Mouse (Mus musculus) kidney, postnatal 4 days (tissue): ENCODE data around the gene Galnt10.

Experiments
- DNase-seq, 2 experiments: peaks; one replicate each; pipeline ENCODE4 v3.0.0; 2021; ENCODE audit warnings: mixed read lengths in 2 of 2

Gene Galnt10

DNA sequence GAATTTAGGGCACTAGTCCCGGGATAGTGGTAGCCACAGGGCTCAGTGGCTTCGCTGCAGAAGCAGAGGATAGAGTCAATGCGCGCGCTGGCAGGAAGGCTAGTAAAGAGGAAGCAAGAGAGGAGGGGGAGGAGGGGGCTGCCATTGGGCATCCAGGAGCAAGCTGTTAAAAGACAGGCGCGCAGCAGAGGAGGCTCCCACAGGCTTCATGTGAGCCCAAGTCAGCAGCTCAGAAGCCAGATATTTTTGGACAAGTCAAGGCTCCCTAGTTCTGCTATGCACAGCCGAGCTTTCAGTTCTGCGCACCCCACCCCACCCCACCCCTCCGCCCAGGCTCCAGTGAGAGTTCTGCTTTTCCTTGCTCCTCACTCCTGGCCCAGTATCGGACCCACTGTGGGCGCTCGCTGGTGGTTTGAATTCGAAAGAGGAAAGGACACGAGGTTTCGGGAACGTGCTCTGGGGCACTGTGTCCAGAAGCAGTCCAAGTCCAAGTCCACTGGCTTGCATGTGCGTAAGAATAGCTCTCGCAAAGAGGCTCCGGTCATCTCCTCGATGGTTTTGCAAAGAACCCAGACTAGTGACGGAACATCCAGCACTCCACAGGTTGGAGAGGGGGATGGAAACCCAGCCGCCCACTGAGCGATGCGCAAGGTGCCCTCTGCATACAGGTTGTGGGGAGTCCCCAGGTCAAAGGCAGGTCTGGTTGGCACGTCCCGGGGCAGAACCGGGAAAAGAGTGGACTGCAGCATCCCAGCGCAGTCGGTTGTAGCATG is 811 bp upstream of the Galnt10 start:
- peak; percentile 56 to 71 for DNase-seq

DNA sequence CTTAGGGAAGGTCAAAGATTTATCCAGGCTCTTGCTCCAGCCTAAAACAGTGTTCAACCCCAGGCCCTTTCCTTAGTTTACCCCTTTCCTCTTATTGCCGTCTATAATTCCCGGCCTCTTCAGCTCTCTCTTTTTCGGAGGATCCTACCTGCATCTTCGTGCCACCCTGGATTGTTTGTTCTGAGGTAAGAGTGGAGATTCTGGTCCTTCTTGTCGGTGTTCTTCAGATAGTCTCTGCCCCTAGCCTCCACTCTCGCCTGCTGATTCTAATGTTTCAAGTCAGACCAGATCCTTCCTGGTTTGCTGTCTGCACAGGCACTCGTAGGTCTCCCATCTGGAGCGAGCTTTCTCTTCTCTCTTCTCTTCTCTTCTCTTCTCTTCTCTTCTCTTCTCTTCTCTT is 605 bp downstream of the Galnt10 start:
- peak in 1 of 2 experiments; percentile 6 for DNase-seq

DNA sequence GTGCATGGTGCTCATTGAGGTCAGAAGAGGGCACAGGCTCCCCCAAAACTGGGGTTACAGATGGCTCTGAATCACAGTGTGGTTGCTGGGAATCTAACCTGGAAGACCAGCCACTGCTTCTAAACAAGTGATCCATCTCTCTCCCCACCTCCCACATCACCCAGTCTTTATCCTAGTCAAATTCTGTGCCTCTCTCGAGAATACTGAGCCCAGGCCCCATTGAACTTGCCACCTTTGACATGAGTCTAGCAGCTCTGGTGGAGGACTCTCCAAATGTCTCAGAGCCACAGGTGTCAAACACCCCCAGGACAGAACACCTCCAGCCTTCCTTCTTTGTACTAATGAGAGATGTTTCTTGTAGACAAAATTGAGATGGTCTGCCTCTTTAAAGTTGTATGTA is 1.2 kb downstream of the Galnt10 start:
- no peak for DNase-seq

DNA sequence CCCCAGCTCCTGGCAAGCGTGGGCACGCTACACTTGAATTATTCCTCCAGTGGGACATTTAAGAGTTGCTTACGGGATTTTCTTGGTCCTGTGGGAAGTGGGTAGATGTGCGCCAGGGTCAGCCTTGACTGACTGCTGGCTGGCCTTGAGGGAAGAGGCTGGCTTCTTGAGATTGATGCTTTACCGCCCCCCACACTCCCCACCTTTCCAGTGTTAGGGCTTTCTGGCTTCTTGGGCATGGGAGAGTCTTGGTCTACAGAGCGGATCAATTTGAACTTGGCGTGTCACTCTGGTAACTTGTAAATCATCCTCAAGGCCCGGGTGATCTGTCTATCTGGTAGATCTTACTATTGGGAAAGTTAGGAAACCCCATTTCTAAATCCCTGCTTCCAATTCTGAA is 1.7 kb downstream of the Galnt10 start:
- no peak for DNase-seq

DNA sequence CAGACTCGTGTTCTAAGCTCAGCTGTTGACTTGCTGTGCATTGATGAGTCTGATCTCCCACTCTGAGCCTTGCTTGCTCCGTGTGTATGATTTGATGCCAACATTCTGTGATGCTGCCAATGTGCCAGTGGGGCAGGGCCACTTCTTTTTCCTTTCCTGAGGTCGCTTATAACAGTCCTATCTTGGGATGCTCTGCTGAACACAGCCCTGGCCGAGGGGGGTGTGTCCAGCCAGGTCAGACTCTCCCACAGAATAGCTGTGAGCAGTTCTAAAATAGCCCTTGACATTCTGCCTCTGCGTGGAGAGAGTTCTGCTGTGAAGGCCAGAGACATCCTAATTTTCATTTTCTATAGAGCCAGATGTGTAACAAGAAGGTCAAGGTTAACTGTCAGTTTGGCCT is 2.2 kb downstream of the Galnt10 start:
- DNase-seq = peak in 1 of 2 experiments; percentile 51

DNA sequence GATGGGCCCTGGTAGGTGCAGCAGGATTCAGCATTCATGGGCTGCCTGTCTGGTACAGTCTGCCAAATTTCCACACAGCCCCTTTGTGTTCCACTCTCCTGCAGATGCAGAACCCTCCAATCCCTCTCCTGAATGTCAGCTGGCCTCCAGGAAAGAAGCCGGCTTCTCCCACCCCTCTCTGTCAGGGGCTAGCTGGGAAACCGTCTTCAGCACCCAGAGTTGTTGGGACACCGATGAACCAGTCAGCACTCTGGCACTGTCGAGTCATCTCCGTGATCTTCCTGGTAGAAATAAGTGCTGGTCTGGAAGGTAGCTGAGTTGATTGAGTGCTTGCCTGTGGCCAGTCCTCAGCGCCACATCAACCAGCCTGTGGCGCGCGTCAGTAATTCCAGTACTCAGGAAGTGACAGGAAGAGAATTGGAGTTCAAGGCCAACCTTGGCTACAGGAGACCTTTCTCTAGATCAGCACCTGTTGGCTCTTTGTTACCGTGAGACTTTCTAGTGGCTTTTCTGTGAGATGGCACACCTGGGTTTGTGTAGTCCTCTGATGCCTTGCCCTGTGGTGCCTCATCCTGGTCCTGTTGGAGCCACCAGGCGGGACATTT is 3.1 kb downstream of the Galnt10 start:
- DNase-seq = no peak

DNA sequence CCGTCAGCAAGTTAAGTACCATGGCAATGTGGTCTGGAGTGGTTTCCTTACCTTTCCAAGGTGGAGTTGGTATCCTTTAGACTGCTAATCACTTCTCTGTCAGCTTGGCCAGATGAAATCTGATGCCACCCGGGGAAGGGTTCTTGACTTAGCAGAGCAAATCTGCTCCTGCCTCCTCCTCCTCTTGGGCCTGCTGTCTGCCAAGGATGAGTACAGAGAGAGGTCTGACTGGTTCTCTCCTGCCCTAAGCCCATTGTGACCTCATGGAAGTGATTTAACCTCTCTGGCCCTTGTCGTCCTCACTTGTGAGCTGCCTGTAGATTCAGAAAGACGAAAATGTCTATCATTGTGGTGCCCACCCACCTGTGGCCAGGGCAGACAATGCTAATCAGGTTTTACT is 4.0 kb downstream of the Galnt10 start:
- no peak for DNase-seq

DNA sequence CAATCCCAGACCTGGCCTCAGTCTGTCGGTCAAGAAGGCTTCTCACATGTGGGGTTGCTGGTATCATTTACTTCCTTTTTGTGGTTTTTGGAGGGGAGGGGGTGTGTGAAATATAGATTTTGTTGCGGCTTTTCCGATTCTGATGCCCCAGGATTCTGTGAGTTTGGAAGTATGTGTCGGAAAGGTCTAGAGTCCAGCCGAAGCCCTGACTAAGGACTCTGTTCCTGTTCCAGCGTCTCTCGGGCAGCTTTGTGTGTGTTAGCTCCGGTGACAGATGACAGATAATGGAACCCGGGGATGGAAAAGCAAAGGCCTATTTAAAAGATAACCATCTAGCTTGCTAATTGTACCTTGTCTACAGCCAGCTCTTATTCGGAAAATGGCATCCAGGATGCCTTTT is 4.4 kb downstream of the Galnt10 start:
- DNase-seq = no peak

DNA sequence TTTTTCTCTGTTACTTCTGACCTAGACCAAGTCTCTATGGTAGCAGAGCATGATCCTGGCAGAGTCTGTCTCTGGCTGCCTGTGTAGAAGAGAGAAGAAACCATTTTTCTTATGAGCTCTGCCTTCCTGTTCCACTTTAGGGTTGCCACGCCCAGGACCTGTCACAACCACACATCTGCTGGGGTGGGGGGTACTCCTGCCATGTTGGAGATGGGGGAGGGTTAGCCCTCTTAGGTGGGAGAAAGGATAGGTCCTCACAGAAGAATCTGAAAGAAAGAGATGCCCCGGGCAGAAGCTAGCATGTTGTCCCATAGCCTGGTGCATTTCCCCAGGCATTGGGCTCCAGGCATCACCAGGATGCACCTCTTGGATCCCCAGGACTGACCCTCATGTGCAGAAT is 5.6 kb downstream of the Galnt10 start:
- no peak for DNase-seq

DNA sequence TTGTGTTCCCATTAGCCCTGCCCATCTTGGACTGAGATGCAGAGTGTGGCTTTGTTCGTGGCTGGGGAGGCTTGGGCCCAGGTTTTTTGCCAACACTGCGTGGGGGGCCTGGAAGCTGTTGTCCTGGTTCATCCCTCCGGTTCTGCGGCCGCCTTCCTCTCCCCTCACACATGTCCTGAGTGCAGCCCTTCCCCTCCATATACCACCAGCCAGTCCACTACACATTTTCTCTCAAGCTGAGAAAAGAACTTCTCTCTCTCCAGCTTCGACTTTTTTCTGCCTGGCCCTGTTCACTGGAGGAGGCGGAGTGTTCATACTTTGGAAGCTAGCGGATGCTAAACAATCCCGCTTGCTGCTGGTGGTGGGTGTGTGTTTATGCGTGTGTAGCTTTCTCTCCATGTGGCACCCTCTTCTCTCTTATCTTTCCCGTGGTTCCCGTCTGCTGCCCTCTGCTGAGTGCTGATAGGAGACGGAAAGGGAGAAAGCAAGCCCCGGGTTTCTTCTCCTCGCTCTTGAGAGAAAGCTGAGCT is 6.1 kb downstream of the Galnt10 start:
- peak; percentile 35 to 47 for DNase-seq

DNA sequence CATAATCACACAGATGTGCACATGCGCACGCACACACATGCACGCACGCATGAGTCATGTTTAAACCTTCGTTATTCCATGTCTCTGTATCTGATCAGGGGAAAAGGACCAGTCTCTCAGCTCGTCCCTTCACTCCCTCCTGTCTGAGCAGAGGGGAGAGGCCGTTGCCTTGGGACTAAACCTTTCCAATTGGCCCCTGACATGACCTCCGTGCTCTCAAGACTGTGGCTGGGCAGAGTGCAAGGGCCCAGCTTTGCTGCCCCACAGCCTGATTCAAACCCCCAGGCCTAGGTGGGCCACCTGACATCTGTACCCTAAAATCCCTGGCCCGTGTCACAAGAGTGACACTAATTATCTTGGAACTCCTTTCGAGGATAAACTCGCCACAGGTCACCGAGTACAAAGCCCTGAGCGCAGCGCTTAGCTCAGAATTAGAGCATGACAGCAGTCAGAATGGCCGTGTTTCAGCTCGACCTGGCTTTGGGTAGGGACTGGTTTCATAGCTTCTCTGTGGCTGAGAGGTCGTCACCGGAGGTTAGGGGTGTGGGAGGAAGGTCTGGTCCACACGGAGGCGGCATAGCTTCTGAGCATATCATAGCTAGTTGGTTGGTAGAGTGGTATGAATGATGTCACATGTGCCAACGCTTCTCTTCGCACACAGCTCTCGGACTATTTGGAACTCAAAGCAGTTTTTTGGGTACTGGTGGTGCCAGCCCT is 7.1 kb downstream of the Galnt10 start:
- DNase-seq = no peak

DNA sequence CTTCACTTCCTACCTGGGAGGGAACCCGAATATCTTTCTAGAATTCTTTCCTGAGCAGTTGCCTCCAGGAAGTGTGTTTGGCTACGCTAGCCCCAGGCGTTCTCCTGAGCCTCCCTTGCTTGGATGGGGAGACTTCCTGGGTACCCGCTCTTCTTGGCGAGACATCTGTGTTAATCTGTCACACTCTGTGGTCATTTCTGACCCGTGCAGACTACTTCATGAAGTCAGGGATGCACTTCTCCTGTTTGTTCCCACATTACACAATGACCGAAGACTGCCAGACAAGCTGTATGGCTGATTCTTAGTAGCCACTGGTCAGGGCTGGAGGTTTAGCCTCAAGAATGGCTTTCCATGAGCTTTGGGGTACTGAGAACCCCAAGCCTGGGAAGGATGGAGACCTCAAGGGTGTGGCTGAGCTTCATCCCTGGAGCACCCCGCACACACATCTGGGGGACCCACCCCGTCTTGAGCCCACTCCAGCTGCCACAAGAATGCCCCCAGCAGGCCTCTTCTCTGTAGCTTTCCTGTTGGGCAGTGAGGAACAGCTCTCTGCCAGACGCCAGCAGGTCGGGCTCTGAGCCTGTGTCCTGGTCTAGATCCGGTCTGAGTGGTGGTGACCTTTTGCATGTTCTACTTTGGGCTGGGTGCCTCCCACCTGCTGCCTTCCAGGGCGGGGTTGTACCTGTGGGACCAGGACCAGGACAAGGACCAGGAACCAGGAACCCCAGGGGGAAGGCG is 7.8 kb downstream of the Galnt10 start:
- no peak for DNase-seq

DNA sequence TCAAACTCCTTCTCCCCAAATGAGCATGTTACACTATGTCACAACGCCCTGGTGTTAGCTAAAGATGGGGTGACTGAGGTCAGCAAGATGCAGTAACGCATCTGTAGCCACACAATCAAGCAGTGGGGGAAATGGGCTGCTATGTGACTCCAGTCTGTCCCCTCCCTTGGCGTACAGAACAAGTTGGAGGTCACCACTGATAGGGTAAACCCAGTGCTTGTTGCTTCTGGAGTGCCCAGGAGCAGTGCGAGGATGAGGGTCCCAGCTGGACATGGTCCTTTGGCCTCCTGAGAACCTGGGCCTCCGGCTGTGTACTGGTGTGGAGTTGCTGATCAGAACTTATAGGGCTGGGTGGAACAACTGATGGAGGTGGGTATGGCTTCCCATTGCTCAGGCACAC is 8.6 kb downstream of the Galnt10 start:
- DNase-seq = no peak

DNA sequence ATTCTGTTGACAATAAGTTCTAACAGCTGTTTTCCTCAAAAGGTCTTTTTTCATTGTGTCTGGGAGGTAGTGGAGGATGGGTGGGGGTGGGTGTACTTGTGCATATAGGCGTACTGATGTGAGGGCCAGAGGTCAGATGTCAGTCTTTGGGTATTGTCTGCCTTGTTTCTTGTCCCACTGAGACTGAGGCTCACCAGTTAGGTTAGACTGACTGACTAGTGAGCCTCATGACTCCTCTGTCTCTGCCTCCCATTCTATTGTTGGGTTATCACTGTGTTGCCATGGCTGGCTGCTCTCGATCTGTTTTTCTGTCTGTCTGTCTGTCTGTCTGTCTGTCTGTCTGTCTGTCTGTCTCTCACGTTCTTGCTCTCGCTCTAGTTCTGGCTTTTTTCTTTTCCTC is 9.1 kb downstream of the Galnt10 start:
- no peak for DNase-seq

DNA sequence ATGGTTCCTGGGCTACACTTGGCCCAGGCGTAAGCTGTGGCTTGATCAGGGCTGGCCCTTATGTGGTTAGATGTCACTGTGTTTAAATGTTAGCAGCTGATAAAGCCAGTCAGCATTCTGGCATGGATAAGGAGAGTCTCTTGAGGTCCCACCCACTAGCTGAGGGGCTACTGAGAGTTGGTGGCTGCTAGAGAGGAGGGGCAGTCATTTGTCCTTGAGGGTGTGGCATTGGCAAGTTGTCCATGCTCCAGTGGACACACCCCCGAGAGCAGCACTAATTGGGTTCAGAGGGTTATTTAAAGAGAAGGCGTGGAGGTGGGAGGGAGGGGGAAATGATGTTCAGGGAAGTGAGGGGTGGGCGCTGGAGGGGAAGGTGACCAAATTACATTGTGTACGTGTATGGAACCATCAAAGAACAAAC is 9.7 kb downstream of the Galnt10 start:
- DNase-seq = no peak

DNA sequence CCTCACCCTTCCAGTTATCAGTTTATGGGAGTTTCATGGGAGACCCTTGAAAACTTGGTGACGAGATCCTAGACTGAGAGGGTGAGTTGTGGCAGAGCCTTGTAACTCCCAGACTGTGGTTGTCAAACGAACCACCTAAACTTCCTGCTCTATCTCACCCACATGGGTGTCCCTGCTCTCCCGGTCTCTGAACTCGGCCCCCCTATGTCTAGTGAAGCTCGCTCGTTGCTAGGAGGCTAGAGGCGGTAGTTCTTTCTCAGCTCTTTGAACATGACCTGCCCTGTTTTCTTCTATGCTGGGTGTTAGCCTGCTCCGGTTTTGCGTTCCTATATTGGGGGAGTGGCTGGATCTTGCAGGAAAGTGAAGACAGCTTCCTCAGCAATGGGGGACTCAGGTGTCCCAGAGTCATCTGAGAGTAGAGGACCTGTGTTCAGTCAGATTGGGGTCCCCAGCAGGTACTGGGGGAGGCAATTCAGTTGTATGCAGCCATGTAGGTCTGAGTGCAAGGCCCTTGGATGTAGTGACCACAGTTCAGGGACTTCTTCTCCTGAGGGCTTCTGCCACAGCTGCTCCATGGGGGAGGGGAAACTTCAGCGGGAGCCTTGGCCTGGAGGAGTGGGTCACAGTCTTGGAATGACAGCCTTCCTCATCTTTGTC is 10.6 kb downstream of the Galnt10 start:
- peak in 1 of 2 experiments; percentile 37 for DNase-seq

DNA sequence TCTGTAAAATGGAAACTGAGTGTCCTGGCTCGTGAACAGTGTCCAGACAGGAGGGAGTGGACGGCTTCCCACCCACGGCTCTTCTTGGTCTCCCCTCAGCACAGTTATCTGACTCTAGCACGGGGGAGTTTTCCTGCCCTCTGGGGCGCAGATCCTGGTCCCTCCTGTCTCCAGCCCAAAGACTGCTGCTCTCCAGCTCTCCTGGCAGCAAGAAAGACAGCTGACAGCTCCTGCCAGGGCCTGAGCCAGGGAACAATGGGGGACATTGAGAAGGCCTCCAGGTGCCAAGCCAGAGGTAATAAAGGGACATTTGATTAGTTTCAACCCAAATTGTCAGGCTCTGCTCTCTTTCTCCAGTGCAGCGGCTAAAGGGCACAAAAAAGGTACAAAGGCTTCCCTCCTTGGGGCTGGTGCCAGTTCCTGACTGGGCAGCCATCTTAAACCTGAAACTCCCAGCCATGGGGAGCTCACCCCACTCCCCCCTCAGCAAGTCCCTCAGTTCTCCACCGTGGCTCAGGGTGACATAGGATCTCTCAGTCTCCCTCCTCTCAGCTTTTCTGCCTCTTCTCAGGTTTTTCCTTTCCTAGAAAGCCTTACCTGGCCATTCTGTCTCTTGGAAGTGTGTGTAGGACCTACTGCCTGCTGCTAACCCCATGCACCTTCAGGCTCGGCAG is 11.5 kb downstream of the Galnt10 start:
- peak in 1 of 2 experiments; percentile 34 for DNase-seq

DNA sequence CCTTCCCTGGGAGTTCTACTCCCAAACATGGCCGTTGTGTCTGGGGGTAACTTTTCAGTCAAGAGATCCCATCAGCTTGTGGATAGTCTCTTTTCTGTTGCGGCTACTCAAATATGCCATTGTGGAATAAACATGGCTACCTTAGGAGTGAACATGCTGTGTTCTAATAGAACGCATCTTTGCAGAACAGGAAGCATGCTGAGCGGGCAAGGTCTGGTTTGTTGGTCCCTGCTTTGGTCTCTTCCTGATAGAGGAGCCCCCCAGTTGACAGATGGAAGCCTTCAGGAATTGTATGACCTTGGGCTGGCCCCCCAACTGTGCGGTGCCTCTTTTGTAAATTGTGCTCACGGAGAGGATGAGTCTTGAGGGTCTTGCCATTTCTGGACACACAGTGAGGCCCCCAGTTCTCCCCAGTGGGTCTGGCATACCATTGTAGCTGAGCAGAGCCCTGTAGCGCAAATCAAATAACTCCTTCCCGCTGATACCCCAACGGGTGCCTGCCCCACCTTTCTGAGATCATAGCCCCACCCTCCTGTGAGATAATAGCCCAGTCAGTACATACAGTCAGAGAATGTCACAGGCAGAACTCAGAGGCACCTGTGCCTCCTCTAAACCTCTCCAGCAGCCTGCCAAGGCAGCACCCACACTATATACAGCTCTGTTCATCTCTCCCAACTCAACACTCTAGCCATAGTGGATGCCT is 12.3 kb downstream of the Galnt10 start:
- no peak for DNase-seq

DNA sequence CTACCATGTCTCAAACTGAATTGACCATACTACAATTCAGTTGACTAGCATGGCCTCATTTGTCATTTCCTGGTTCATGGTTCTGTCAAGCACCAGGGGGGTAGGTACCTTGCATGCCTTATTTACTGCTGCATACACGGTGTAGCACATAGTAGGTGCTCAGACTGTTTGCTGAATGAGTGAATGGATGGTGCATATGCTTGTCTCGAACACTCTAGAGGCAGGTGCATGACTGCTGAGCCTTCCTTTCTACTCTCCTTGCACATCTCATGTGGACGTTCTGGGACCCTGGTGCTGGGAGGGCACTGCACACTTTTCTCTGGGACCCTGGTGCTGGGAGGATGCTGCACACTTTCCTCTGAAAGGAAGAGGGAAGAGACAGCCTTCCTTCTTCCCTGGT is 13.0 kb downstream of the Galnt10 start:
- no peak for DNase-seq

DNA sequence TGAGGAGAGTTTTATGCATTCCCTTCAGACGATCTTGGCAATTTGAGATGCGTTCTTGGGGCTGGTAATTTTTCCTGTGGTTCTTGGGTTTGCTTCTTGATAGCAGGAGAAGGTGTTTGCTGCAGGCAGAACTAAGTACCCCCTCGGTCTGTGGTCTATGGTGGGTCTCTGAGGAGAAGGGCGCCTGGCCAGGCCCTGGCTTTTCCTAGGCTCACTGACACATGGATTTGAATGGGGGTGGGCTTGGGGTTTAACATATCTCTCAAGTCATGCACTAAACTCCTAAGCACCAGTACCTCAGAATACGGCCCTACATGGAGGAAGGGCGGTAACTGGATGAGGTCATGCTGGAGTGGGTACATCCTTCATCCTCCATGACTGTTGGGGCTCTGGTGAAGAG is 13.5 kb downstream of the Galnt10 start:
- no peak for DNase-seq

DNA sequence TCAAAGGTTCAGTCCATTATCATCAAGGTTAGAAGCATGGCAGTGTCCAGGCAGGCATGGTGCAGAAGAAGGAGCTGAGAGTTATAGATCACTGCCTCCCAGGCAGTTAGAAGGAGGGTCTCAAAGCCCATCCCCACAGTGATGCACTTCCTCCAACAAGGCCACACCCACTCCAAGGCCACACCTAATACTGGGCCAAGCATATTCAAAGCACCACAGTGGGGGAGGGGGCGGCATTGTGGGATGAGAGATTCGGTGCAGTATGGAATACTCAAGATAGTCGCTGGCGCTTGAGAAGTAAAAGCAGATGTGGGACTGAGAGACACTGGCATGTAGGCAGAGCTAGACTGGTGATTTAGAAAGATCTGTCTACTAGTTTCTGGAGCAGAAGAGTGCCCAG is 14.9 kb downstream of the Galnt10 start:
- no peak for DNase-seq
